Mouse (Mus musculus): Measurements from ENCODE around the gene Mrps18b. TPM values are rescaled to one million over a fixed set of nuclear protein-coding genes. Genes with fewer than 3 reads are reported as not detected.
"Not testable (repeated sequence)": the region's sequence is repeated elsewhere in the genome, so short reads cannot be mapped to it uniquely, and the experiment has no call there.

The Mrps18b gene
- polyA plus RNA-seq, 1 experiment: 65.1 TPM

- Histone ChIP-seq H3K27ac (ENCODE audit: insufficient read depth, low read length) (no peak overlapping the region), H3K4me3 (replicated peaks; ENCODE audit: insufficient read depth, low read depth, low read length) (no peak overlapping the region), H3K4me1 (ENCODE audit: control insufficient read depth, insufficient read depth, low read length) (no peaks in the 10 kb centered on the region), H3K27me3 (ENCODE audit: control insufficient read depth, insufficient read depth, low read length) (no peaks in the 10 kb centered on the region)
- peak; percentile 47 to 54 for DNase-seq
- TF ChIP-seq POLR2A (IDR thresholded peaks at IDR 0.05; ENCODE audit: borderline replicate concordance, insufficient read depth, low read length): no peak
- peak; percentile 85 for TF ChIP-seq CTCF (IDR thresholded peaks at IDR 0.05; ENCODE audit: borderline replicate concordance, insufficient read depth, low read depth, low read length)
- 31% methylated on average over 2 of the region's 2 CpGs for WGBS
Observed at GRCm38 (mm10) chr17:35937700-35938348, 21.6 kb upstream of the Mrps18b start.

GRCm38 (mm10) chr17:35935763-35936162 lies 19.6 kb upstream of the Mrps18b start:
- H3K27me3 ChIP-seq (ENCODE audit: control insufficient read depth, insufficient read depth, low read length); DNase-seq; H3K4me1 ChIP-seq (ENCODE audit: control insufficient read depth, insufficient read depth, low read length); H3K4me3 ChIP-seq (replicated peaks; ENCODE audit: insufficient read depth, low read depth, low read length); H3K27ac ChIP-seq (ENCODE audit: insufficient read depth, low read length): not testable (repeated sequence)
- WGBS: 90% methylated on average over 14 of the region's 14 CpGs

- Histone ChIP-seq H3K27me3 (ENCODE audit: control insufficient read depth, insufficient read depth, low read length) (no peaks in the 10 kb centered on the region), H3K4me3 (replicated peaks; ENCODE audit: insufficient read depth, low read depth, low read length) (no peak overlapping the region), H3K27ac (ENCODE audit: insufficient read depth, low read length) (no peak overlapping the region), H3K4me1 (ENCODE audit: control insufficient read depth, insufficient read depth, low read length) (no peaks in the 10 kb centered on the region)
- TF ChIP-seq CTCF (IDR thresholded peaks at IDR 0.05; ENCODE audit: borderline replicate concordance, insufficient read depth, low read depth, low read length) (no peak), POLR2A (IDR thresholded peaks at IDR 0.05; ENCODE audit: borderline replicate concordance, insufficient read depth, low read length) (no peak)
- no peak for DNase-seq
- 74% methylated on average over 4 of the region's 4 CpGs for WGBS
Observed at GRCm38 (mm10) chr17:35932608-35933007, 16.4 kb upstream of the Mrps18b start.

GRCm38 (mm10) chr17:35930627-35931026 lies 14.4 kb upstream of the Mrps18b start:
- H3K4me3 ChIP-seq (replicated peaks; ENCODE audit: insufficient read depth, low read depth, low read length): no peak overlapping the region
- WGBS: 95% methylated on average over 12 of the region's 12 CpGs
- H3K27me3 ChIP-seq (ENCODE audit: control insufficient read depth, insufficient read depth, low read length): no peaks in the 10 kb centered on the region
- no peaks in the 10 kb centered on the region for H3K4me1 ChIP-seq (ENCODE audit: control insufficient read depth, insufficient read depth, low read length)
- no peak overlapping the region for H3K27ac ChIP-seq (ENCODE audit: insufficient read depth, low read length)
- TF ChIP-seq CTCF (IDR thresholded peaks at IDR 0.05; ENCODE audit: borderline replicate concordance, insufficient read depth, low read depth, low read length): no peak
- TF ChIP-seq POLR2A (IDR thresholded peaks at IDR 0.05; ENCODE audit: borderline replicate concordance, insufficient read depth, low read length): no peak
- peak in 1 of 2 experiments; percentile 8 for DNase-seq

- DNase-seq: peak in 1 of 2 experiments; percentile 4
- 95% methylated on average over 2 of the region's 2 CpGs for WGBS
- TF ChIP-seq CTCF (IDR thresholded peaks at IDR 0.05; ENCODE audit: borderline replicate concordance, insufficient read depth, low read depth, low read length) (no peak), POLR2A (IDR thresholded peaks at IDR 0.05; ENCODE audit: borderline replicate concordance, insufficient read depth, low read length) (no peak)
Observed at GRCm38 (mm10) chr17:35929534-35929933, 13.3 kb upstream of the Mrps18b start.

GRCm38 (mm10) chr17:35927471-35927870 lies 11.3 kb upstream of the Mrps18b start:
- H3K27me3 ChIP-seq (ENCODE audit: control insufficient read depth, insufficient read depth, low read length): no peaks in the 10 kb centered on the region
- no peak for DNase-seq
- TF ChIP-seq CTCF (IDR thresholded peaks at IDR 0.05; ENCODE audit: borderline replicate concordance, insufficient read depth, low read depth, low read length) (no peak), POLR2A (IDR thresholded peaks at IDR 0.05; ENCODE audit: borderline replicate concordance, insufficient read depth, low read length) (no peak)
- 28% methylated on average over 1 of the region's 1 CpGs for WGBS
- peaks cover 4% of the 10 kb centered on the region; the same call in 1 of the 2 replicates for H3K4me1 ChIP-seq (ENCODE audit: control insufficient read depth, insufficient read depth, low read length)
- no peak overlapping the region for H3K4me3 ChIP-seq (replicated peaks; ENCODE audit: insufficient read depth, low read depth, low read length)
- no peak overlapping the region for H3K27ac ChIP-seq (ENCODE audit: insufficient read depth, low read length)

More at GRCm38 (mm10) chr17:35929534-35929933, 13.3 kb upstream of the Mrps18b start:
- Histone ChIP-seq H3K4me1 (ENCODE audit: control insufficient read depth, insufficient read depth, low read length) (no peaks in the 10 kb centered on the region), H3K4me3 (replicated peaks; ENCODE audit: insufficient read depth, low read depth, low read length) (no peak overlapping the region), H3K27ac (ENCODE audit: insufficient read depth, low read length) (no peak overlapping the region), H3K27me3 (ENCODE audit: control insufficient read depth, insufficient read depth, low read length) (no peaks in the 10 kb centered on the region)

- Histone ChIP-seq H3K4me1 (ENCODE audit: control insufficient read depth, insufficient read depth, low read length) (peaks cover 4% of the 10 kb centered on the region; the same call in 1 of the 2 replicates), H3K27me3 (ENCODE audit: control insufficient read depth, insufficient read depth, low read length) (no peaks in the 10 kb centered on the region), H3K27ac (ENCODE audit: insufficient read depth, low read length) (no peak overlapping the region), H3K4me3 (replicated peaks; ENCODE audit: insufficient read depth, low read depth, low read length) (no peak overlapping the region)
- TF ChIP-seq POLR2A (IDR thresholded peaks at IDR 0.05; ENCODE audit: borderline replicate concordance, insufficient read depth, low read length): no peak
- TF ChIP-seq CTCF (IDR thresholded peaks at IDR 0.05; ENCODE audit: borderline replicate concordance, insufficient read depth, low read depth, low read length): no peak
- DNase-seq: no peak
- 74% methylated on average over 4 of the region's 4 CpGs for WGBS
Observed at GRCm38 (mm10) chr17:35923281-35923680, 7.1 kb upstream of the Mrps18b start.

- Histone ChIP-seq H3K4me1 (ENCODE audit: control insufficient read depth, insufficient read depth, low read length) (peaks cover 4% of the 10 kb centered on the region; the same call in 1 of the 2 replicates), H3K27me3 (ENCODE audit: control insufficient read depth, insufficient read depth, low read length) (no peaks in the 10 kb centered on the region), H3K27ac (ENCODE audit: insufficient read depth, low read length) (no peak overlapping the region), H3K4me3 (replicated peaks; ENCODE audit: insufficient read depth, low read depth, low read length) (no peak overlapping the region)
- DNase-seq: no peak
- no peak for TF ChIP-seq POLR2A (IDR thresholded peaks at IDR 0.05; ENCODE audit: borderline replicate concordance, insufficient read depth, low read length)
- 81% methylated on average over 3 of the region's 3 CpGs for WGBS
Observed at GRCm38 (mm10) chr17:35922566-35922965, 6.4 kb upstream of the Mrps18b start.
